Mouse (Mus musculus) small intestine, adult 2 months (tissue): ENCODE measurements at regions not wholly inside any gene's neighbourhood (a gene's known extent, or its start where the extent isn't known, plus 50 kb on each side); places are given as distances from the start of the nearest gene placed in this dataset.

Experiments
- CTCF ChIP-seq: fragments of 200-500 bp; IDR thresholded peaks from 2 replicates; pipeline ENCODE4 v1.5.1; 2012; ENCODE audit warnings: low read depth, mild to moderate bottlenecking, control low read depth, inconsistent platforms, low read length, moderate library complexity, mixed read lengths; ENCODE audit not compliant: insufficient replicate concordance, insufficient read length; ENCODE audit errors: extremely low read depth
- POLR2A ChIP-seq: fragments of 200-500 bp; IDR thresholded peaks from 2 replicates; pipeline ENCODE4 v1.6.1; 2012; ENCODE audit warnings: low read depth, mild to moderate bottlenecking, control low read depth, inconsistent platforms, low read length, moderate library complexity

- no peak for TF ChIP-seq CTCF
- no peak for TF ChIP-seq POLR2A
Observed at GRCm38 (mm10) chr2:46307582-46308153, 1190.5 kb upstream of the Zeb2 start.
